Mouse (Mus musculus) embryonic fibroblast, embryonic 13.5 days (primary cell): Measurements from ENCODE around the gene Mpp3.

Experiments
- CTCF ChIP-seq: IDR thresholded peaks from 2 replicates; pipeline ENCODE4 v1.5.1; 2011; ENCODE audit warnings: mild to moderate bottlenecking, control low read depth, low read length, moderate library complexity, borderline replicate concordance; ENCODE audit not compliant: insufficient read depth
- POLR2A ChIP-seq: IDR thresholded peaks from 2 replicates; pipeline ENCODE4 v1.6.1; 2011; ENCODE audit warnings: low read depth, mild to moderate bottlenecking, control low read depth, low read length, moderate library complexity

DNA sequence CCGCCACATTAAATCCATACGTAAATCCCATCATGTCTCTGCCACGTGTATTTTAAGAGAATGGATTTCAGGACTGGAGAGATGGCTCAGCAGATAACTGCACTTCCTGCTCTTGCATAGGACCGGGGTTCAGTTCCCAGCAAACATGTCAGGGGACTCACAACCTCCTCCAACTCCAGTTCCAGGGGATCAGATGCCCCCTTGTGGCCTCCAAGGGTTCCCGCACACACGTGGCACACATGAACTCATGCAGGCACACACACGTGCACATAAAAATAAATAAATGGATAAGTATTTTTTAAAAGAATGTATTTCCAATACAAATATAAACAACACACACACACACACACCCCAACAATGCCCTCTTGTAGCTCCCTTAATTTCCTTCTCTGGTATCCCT is 51.3 kb downstream of the Mpp3 start:
- no peak for TF ChIP-seq CTCF
- no peak for TF ChIP-seq POLR2A
